Mouse (Mus musculus): ENCODE measurements around the gene Catsper2. TPM values are rescaled to one million over a fixed set of nuclear protein-coding genes. Genes with fewer than 3 reads are reported as not detected.
A peak's percentile ranks its signal among the peaks of the same experiment; 100 is the strongest.

Gene Catsper2
- total RNA-seq, 2 experiments from 2014 or later = 3.1 to 4.0 TPM

- DNase-seq (ENCODE audit: low spot score in 2 of 2) = peak; percentile 92 to 96
These were observed 58.6 kb downstream of the Catsper2 start, which contains the start of gene Ppip5k1 for GRCm38 (mm10) chr2:121354820-121355592. Ppip5k1 (minus strand) TSS chr2:121355396.

- no peak for DNase-seq (ENCODE audit: low spot score in 2 of 2)
These were observed 59.2 kb downstream of the Catsper2 start for GRCm38 (mm10) chr2:121354378-121354777.

- no peak for DNase-seq (ENCODE audit: low spot score in 2 of 2)
These were observed 60.4 kb downstream of the Catsper2 start for GRCm38 (mm10) chr2:121353156-121353555.

Small RNA genes within 50 kb of the gene (microRNA-seq; reads per million reads assigned to microRNA genes)
- gene Gm22953 = not detected

Other genes starting within 250 kb of the Catsper2 start
- 10 to 100 TPM; 20.8 to 23.1 TPM for gene Tubgcp4, start 243.1 kb downstream of the Catsper2 start, total RNA-seq (2021)
- 1 to 10 TPM; 7.3 to 9.0 TPM for gene Zscan29, start 242.7 kb downstream of the Catsper2 start, total RNA-seq (2021)
- gene Trp53bp1, start 142.4 kb downstream of the Catsper2 start, total RNA-seq (2021) = 10 to 100 TPM; 46.4 to 58.2 TPM
- gene Map1a, start 124.2 kb downstream of the Catsper2 start, total RNA-seq (2021) = 10 to 100 TPM; 17.5 to 17.7 TPM
- gene Ppip5k1, start 58.4 kb downstream of the Catsper2 start, total RNA-seq (2021) = 10 to 100 TPM; 16.8 to 18.5 TPM
- under 1 TPM in 1 of 2 experiments, not detected in 1; 0.80 TPM for gene Ckmt1, start 56.1 kb downstream of the Catsper2 start, total RNA-seq (2021)
- gene Strc, start 26.6 kb downstream of the Catsper2 start, total RNA-seq (2021) = not detected
- 100 to 1,000 TPM; 197 to 210 TPM for gene Pdia3, start within 50 bp of the Catsper2 start, total RNA-seq (2021)
- gene Ell3, start 30.5 kb upstream of the Catsper2 start, total RNA-seq (2021) = under 1 TPM in 1 of 2 experiments, not detected in 1; 0.16 TPM
- gene Serf2, start 35.4 kb upstream of the Catsper2 start, total RNA-seq (2021) = 100 to 1,000 TPM; 381 to 422 TPM
- 10 to 100 TPM; 31.9 to 40.1 TPM for gene Hypk, start 39.5 kb upstream of the Catsper2 start, total RNA-seq (2021)
- under 1 TPM; 0.20 to 0.26 TPM for gene Serinc4, start 43.0 kb upstream of the Catsper2 start, total RNA-seq (2021)
- 10 to 100 TPM; 28.6 to 31.4 TPM for gene Mfap1b, start 60.3 kb upstream of the Catsper2 start, total RNA-seq (2021)
- 10 to 100 TPM; 23.4 to 28.6 TPM for gene Mfap1a, start 92.9 kb upstream of the Catsper2 start, total RNA-seq (2021)
- 1 to 10 TPM; 5.4 to 5.8 TPM for gene Wdr76, start 92.9 kb upstream of the Catsper2 start, total RNA-seq (2021)